Mouse (Mus musculus) neural tube, embryonic 10.5 days (tissue): Measurements from ENCODE around the gene Yod1.

ENCODE experiments used
- DNase-seq: peaks from one replicate; pipeline ENCODE4 v3.0.0-alpha.2; 2017; ENCODE audit warnings: low spot score; ENCODE audit errors: extremely low spot score

The Yod1 gene

GRCm38 (mm10) chr1:130732706-130733658 lies 15.9 kb downstream of the Yod1 start:
- peak; percentile 2 for DNase-seq

DNA sequence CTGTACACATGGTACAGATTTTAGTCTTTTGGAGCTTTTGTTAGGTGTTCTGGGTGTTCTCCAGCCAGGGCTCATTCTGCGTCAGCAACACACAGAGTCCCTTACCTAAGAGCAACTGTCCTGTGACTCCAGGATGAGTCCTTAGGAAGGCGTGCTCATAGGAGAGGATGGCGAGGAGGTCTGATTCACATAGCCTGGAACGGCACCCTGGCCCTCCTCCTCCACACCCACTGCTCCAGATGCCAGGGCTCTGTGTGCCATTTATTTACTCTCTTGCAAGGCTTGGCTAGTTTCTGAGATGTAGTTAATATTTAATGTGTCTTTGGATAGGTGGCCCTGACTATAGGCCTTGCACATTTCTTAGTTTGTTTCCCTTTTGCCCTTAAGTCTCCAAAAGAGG lies 16.5 kb downstream of the Yod1 start:
- DNase-seq, result no peak

GRCm38 (mm10) chr1:130734452-130734851 lies 17.3 kb downstream of the Yod1 start:
- DNase-seq, result no peak

- no peak for DNase-seq
These were observed 17.7 kb downstream of the Yod1 start for GRCm38 (mm10) chr1:130734852-130735251.

GRCm38 (mm10) chr1:130737411-130737881 lies 20.3 kb downstream of the Yod1 start:
- no peak for DNase-seq

DNA sequence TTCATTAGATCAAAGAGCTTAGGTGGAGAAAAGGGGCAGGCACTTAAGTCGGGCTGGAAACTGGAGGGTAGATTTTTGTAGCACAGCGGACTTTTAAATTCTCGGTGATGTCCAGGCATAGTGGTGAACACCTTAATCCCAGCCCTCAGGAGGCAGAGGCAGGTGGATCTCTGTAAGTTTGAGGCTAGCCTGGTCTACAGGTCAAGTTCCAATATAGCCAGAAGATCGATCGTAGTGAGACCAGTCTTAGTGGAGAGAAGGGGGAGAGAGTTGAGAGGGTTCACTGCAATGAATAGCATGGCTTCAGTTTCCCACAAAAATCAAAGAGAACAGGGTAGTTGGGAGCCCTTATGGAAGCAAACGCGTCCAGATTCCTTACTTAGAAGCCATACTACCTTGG lies 20.8 kb downstream of the Yod1 start:
- no peak for DNase-seq

DNA sequence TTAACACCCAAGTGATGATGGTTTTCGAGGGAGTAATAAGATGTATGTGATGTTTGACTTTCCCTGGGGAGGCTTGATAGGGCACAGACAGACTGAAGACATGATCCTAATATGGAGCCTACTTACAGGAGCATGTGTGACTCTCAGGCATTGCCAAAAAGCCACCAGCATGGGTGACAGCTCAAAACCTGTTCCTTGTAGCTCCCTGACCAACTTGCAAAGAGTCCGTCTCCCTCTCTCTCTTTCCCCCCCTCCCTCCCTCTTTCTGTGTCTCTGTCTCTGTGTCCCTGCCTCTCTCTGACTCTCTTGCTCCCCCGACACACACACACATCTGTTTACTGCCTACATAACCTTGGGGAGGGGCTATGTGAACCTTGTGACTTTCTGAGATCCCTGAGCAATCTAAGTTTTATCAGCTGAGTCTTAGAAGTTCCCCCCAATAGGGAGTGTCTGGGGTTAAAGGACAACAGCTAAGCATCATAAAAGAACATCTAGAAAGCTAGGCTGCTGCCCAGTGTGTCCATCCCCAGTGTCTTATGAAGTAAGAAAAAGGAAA lies 21.5 kb downstream of the Yod1 start:
- DNase-seq, result no peak

DNA sequence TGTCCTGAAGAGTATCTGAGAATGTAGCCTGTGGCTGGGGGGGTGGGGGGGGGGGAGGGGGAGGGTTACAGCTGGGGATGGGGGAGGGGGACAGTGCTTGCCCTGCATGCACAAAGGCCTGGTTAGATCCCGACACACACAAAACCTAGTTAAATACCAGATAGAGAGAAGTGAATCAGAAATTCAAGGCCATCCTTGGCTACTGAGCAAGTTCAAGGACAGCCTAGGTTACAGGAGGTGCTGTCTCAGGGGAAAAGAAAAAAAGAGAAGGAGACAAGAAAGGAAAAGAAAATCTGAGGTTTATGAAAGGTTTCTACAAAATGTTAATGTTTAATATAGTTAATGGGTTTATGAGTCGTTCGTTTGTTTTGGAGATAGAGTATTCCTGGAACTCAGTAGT lies 22.5 kb downstream of the Yod1 start:
- DNase-seq, result no peak

DNA sequence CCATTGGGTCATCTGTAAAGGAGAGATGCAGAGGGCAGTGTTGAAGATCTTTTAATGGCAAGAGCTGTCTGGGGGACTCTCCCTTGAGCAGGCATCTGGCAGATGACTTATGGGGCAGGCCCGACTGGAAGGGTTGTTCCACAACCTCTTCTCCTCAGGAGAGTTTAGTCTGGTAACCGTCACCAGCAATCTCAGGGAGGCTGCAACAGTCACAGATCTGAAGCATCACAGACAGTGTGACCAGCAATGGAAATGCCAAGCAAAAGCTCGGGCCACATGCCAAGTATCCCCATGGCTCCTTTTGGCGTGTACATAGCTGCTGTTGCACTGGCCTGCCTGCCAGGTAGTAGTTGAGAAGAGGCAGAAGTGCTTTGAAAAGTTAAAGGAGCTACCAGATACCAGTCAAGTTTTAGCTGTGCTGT lies 23.1 kb downstream of the Yod1 start:
- no peak for DNase-seq

GRCm38 (mm10) chr1:130740781-130741720 lies 23.9 kb downstream of the Yod1 start:
- no peak for DNase-seq

DNA sequence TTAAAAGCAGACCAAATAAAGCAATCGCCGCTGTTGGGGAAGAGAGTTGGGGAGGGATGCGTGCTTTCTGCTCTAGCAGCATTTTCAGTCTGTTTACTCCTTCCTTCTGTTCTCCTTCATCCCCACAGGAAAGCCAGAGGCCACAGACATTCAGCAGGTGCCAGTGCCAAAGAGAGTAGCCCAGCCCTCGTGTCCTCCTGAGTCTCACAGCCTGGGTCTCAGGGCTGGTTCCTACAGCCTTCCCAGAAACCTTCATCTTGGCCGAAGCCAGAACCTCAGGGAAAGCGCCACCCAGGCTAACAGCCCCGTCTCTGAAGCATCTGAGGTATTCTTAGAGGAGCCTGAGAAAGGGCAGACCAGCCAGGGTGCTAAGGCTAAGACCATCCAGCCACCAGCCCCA lies 25.1 kb downstream of the Yod1 start:
- no peak for DNase-seq

GRCm38 (mm10) chr1:130743775-130744174 lies 26.6 kb downstream of the Yod1 start:
- no peak for DNase-seq

DNA sequence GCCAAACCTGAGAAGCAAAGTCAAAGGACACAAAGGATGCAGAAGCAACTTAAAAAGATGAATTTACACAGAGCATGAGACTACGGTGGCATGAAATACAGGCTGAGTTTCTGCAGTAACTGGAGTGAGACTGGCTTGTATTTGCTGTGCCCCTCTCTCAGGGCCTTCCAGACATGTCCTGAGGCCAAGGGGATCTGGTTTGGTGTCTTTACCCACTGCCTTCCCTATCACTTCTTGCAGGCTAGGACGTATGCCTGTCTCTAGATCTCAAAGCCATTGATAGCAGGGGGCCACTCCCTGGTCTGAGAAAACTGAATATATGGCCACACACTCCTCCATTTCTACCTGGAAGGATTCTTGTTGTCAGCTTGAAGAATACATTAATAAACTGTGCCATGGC lies 27.1 kb downstream of the Yod1 start:
- no peak for DNase-seq

GRCm38 (mm10) chr1:130744961-130745360 lies 27.8 kb downstream of the Yod1 start:
- no peak for DNase-seq

GRCm38 (mm10) chr1:130745591-130745990 lies 28.5 kb downstream of the Yod1 start:
- DNase-seq, result peak; percentile 0

DNA sequence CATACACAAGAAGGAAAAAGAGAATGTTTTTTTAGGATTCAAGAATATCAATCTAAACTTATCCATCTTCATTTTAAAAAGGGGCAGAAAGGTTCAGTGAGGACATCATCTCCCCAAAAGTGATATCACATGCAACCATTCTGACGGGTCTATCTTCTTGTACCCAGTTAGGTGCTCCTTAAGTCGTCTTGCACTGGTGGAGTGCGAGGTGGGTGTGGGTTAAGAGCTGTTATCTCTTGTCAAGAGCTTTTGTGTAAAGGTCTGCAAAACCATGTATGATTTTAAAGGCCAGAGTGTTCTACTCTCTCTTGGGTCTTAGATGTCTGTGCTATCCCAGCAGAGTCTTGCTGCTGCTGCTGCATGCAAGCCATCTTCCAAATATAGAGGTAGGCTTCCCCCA lies 29.7 kb downstream of the Yod1 start:
- no peak for DNase-seq

DNA sequence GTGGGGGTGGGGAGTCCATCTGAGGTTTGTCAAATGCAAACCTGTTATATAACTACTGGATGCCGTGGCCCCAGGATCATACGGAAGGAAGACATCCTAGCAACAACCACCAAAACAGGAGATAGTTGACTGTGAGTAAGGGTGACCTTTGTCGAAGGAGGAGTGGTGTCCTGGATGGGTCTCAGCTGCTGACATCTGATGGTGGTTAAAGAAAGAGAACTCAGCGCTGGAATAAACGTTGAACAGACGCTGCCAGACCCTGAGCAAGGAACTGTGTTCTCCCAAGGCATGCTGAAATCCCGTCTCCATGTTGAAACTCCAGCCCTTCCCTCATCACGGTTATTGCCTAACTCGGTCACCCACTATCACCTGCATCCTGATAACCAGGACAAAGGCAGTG lies 42.6 kb downstream of the Yod1 start:
- no peak for DNase-seq

DNA sequence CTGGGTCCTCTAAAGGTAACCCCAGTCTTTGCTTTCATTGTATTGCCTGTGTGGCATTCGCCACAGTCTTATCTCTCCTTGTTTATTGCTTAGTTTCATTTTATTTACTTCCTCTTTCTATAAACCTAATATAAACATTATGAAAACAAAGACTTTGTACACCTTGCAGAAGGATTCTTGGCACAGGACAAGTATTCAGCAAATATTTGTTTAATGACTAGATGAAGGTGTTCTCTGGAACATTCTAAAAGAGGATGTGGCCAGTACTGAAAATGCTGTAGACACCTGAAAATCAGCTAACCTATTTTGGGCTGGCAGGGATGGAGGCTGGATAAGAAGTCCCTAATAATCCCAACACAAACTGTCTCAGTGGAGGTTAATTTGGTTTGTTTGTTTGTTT lies 44.5 kb downstream of the Yod1 start:
- DNase-seq, result no peak

DNA sequence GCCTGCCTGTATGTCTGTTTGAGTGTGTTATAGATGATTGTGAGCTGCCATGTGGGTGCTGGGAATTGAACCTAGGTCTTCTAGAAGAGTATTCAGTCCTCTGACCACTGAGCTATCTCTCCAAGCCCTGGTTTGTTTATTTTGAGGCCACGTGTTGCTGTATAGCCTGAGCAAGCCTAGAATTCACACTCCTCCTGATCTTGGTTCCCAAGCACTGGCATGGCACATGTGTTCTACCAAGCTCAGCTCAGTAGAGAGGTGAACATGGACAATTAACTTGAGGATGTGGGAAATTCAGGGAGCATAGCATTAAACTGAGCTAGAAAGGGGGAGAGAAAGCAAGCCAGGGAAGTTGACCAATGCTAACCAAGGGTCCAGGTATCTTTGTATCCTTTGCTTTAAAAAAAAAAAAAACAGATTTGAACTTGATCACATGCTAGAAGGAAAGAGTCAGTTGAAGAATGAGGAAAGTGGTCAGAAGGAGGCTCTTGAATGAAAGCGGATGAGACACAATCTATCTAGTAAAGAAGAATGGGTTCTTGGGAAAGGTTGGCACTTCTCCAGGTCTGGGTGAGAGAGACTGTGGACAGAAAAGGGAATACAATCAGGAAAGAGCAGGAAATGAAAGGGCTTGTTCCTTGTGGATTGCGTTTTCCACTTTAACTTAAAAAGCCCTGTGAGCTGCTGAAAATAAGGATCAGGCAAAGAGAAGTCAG lies 45.1 kb downstream of the Yod1 start:
- peak; percentile 2 for DNase-seq

DNA sequence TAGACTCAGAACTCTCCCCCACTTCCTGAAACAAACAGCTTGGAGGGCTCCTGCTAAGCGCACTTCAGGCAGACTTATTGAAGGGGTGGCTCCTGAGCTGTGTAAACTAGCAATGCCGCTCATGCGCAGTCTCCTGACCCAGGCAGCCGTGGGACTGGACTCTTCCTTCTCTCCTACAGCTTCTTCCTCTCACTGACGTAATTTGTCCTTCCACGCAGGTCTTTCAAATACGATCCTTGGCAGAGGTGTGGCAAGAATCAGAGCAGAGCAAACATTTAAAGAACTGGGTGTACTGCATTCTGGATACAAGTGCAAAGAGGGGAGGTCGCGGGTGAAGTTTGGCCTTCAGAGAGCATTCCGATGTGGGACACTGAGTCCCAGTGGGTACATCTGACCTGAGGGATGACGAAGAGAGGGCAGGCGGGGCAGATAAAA lies 46.9 kb downstream of the Yod1 start:
- DNase-seq, result no peak

DNA sequence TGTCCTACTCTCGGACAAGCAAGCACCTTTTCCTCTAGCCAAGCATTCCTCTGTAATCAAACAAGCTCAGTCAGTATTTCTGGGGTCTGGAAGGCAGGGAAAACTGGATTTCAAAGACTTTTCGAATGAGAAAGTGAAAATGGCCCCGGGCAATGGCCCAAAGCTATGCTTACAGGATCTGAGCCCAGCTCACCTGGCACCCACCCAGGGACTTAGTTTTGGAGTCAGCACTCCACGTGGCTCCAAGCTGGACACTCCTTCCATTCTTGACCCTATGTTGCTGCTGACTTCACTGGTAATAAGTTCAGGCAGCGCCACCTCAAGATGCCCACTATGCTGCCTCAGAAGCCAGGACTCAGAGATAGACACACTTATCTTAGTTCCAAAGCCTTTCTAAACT lies 49.9 kb downstream of the Yod1 start:
- no peak for DNase-seq
